Mouse (Mus musculus) cortical plate, adult 2 months (tissue): ENCODE measurements around the gene Themis2.

ENCODE experiments used
- CTCF ChIP-seq: fragments of 200-500 bp; IDR thresholded peaks from 2 replicates; pipeline ENCODE4 v1.5.1; 2011; ENCODE audit warnings: mild to moderate bottlenecking, control low read depth, low read length; ENCODE audit not compliant: insufficient read depth; ENCODE audit errors: extremely low read depth
- POLR2A ChIP-seq: fragments of 200-500 bp; IDR thresholded peaks from 2 replicates; pipeline ENCODE4 v1.6.1; 2011; ENCODE audit warnings: mild to moderate bottlenecking, low read length, control low read depth; ENCODE audit not compliant: insufficient read depth; ENCODE audit errors: extremely low read depth

DNA sequence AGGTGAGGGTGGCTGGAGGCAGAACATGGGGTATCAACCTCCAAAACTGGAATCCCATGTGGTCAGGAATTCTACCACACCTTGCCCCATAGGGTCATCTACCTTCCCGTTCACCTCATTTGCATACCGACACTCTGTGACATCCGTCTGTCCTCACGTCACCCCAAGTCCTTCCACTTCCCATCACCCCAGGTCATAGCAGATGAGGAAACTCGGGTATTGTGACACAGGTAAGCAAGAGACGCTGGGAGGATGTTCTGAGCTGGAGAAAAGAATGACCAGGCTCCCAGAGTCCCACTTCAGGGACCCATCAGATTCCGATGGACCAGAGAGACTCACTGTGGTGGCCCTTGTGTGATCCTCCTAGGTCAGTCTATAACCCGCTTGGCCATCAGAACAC, 1.4 kb downstream of the Themis2 start:
- TF ChIP-seq CTCF: no peak
- TF ChIP-seq POLR2A: no peak
